Mouse (Mus musculus) liver, postnatal 0 days (tissue): ENCODE measurements around the gene Olfr212. TPM values are rescaled to one million over a fixed set of nuclear protein-coding genes. Genes with fewer than 3 reads are reported as not detected.
"Not testable (repeated sequence)": the region's sequence is repeated elsewhere in the genome, so short reads cannot be mapped to it uniquely, and the experiment has no call there.

Experiments used
- ATAC-seq: fragments of 200-750 bp; cut with Nextera tagmentation; 2 replicates; pipeline ENCODE4 v1.8.0; 2017; ENCODE audit warnings: mild to moderate bottlenecking, moderate library complexity
- DNase-seq: peaks from one replicate; pipeline ENCODE4 v3.0.0-alpha.2; 2016
- H3K27ac ChIP-seq: fragments of 300-500 bp; sonication (generic); 2 replicates; pipeline ENCODE4 v1.5.1; 2014; ENCODE audit warnings: antibody characterized with exemption, moderate library complexity, mild to moderate bottlenecking, low read depth
- H3K27me3 ChIP-seq: fragments of 300-500 bp; sonication (generic); 2 replicates; pipeline ENCODE4 v1.6.1; 2014; ENCODE audit warnings: low read length, control low read depth, mixed read lengths; ENCODE audit not compliant: insufficient read depth
- H3K36me3 ChIP-seq: fragments of 300-500 bp; sonication (generic); replicated peaks from 2 replicates; pipeline ENCODE4 v1.6.1; 2014; ENCODE audit warnings: mild to moderate bottlenecking, control low read depth, low read length, moderate library complexity, mixed read lengths; ENCODE audit not compliant: insufficient read depth
- H3K4me1 ChIP-seq: fragments of 300-500 bp; sonication (generic); 2 replicates; pipeline ENCODE4 v1.6.1; 2014; ENCODE audit warnings: antibody characterized with exemption, mild to moderate bottlenecking, control low read depth; ENCODE audit not compliant: insufficient read depth
- H3K4me2 ChIP-seq: fragments of 300-500 bp; sonication (generic); 2 replicates; pipeline ENCODE4 v1.6.1; 2014; ENCODE audit warnings: low read depth, mild to moderate bottlenecking, low read length, moderate library complexity, mixed read lengths
- H3K4me3 ChIP-seq: fragments of 300-500 bp; sonication (generic); 2 replicates; pipeline ENCODE4 v1.5.1; 2014; ENCODE audit warnings: low read depth, low read length
- H3K9ac ChIP-seq: fragments of 300-500 bp; sonication (generic); replicated peaks from 2 replicates; pipeline ENCODE4 v1.6.1; 2014; ENCODE audit warnings: mild to moderate bottlenecking, moderate library complexity
- H3K9me3 ChIP-seq: fragments of 300-500 bp; sonication (generic); 2 replicates; pipeline ENCODE4 v1.6.1; 2016; ENCODE audit warnings: mild to moderate bottlenecking, control low read depth, low read length, mixed read lengths
- CTCF ChIP-seq: sonication (generic); IDR thresholded peaks from 2 replicates; pipeline ENCODE4 v1.5.1; 2016; ENCODE audit warnings: antibody characterized with exemption, low read depth
- EP300 ChIP-seq: IDR thresholded peaks from 2 replicates; pipeline ENCODE4 v1.6.1; 2016; ENCODE audit warnings: antibody characterized with exemption, low read depth, mild to moderate bottlenecking
- WGBS: fragments of 180-500 bp; shearing (Covaris S2); extraction: QIAGEN DNeasy Blood & Tissue Kit; methylation state at CpG from one replicate; pipeline ENCODE4 v1.1.7; 2014; ENCODE audit not compliant: insufficient replicate concordance; 5-methylcytosine and 5-hydroxymethylcytosine counted together
- polyA plus RNA-seq: library from polyadenylated mRNA; unstranded; fragments of >200 nt; fragmentation: Nextera tagmentation; extraction: Ambion mirVana; gene quantifications from 2 replicates; pipeline ENCODE4 v1.2.1, GENCODE M21; 2015

Olfr212 gene
- polyA plus RNA-seq, 1 experiment from 2014 or later: not detected

GRCm38 (mm10) chr6:116486833-116487232 lies 19.5 kb upstream of the Olfr212 start:
- no peak for ATAC-seq
- H3K4me3 ChIP-seq: no peak overlapping the region
- H3K4me2 ChIP-seq: no peak overlapping the region
- H3K27me3 ChIP-seq: no peaks in the 10 kb centered on the region
- H3K36me3 ChIP-seq: no peaks in the 10 kb centered on the region
- no peak for DNase-seq
- no peak overlapping the region for H3K9ac ChIP-seq
- TF ChIP-seq EP300: no peak
- no peaks in the 10 kb centered on the region for H3K4me1 ChIP-seq
- H3K9me3 ChIP-seq: no peaks in the 10 kb centered on the region
- 46% methylated on average over 1 of the region's 1 CpGs for WGBS
- no peak overlapping the region for H3K27ac ChIP-seq

GRCm38 (mm10) chr6:116488791-116489190 lies 17.5 kb upstream of the Olfr212 start, which contains the start of gene Olfr211:
TSS of gene Olfr211 (plus strand) at chr6:116489091.
- no peaks in the 10 kb centered on the region for H3K4me1 ChIP-seq
- H3K27ac ChIP-seq: no peak within 1 kb of the TSS
- no peak within 1 kb of the TSS for H3K4me2 ChIP-seq
- DNase-seq (no peak), ATAC-seq (no peak)
- TF ChIP-seq CTCF (no peak), EP300 (no peak)
- no peak within 1 kb of the TSS for H3K4me3 ChIP-seq
- H3K27me3 ChIP-seq: no peaks in the 10 kb centered on the region
- H3K9me3 ChIP-seq: no peaks in the 10 kb centered on the region
- 62% methylated on average over 4 of the region's 4 CpGs for WGBS
- no peaks in the 10 kb centered on the region for H3K36me3 ChIP-seq
- H3K9ac ChIP-seq: no peak within 1 kb of the TSS

- ATAC-seq (no peak), DNase-seq (no peak)
- H3K36me3 ChIP-seq: no peaks in the 10 kb centered on the region
- WGBS: 60% methylated on average over 5 of the region's 5 CpGs
- H3K4me1 ChIP-seq: no peaks in the 10 kb centered on the region
- TF ChIP-seq CTCF (no peak), EP300 (no peak)
- no peak overlapping the region for H3K4me3 ChIP-seq
- H3K9me3 ChIP-seq: no peaks in the 10 kb centered on the region
- H3K27me3 ChIP-seq: no peaks in the 10 kb centered on the region
- no peak overlapping the region for H3K27ac ChIP-seq
- no peak overlapping the region for H3K4me2 ChIP-seq
- no peak overlapping the region for H3K9ac ChIP-seq
Measured at GRCm38 (mm10) chr6:116493742-116494141, 12.6 kb upstream of the Olfr212 start.

- no peak overlapping the region for H3K4me3 ChIP-seq
- no peak for DNase-seq
- no peaks in the 10 kb centered on the region for H3K27me3 ChIP-seq
- TF ChIP-seq EP300 (no peak), CTCF (no peak)
- no peaks in the 10 kb centered on the region for H3K4me1 ChIP-seq
- H3K9ac ChIP-seq: no peak overlapping the region
- H3K9me3 ChIP-seq: no peaks in the 10 kb centered on the region
- 68% methylated on average over 1 of the region's 1 CpGs for WGBS
- H3K27ac ChIP-seq: no peak overlapping the region
- no peaks in the 10 kb centered on the region for H3K36me3 ChIP-seq
- H3K4me2 ChIP-seq: no peak overlapping the region
- ATAC-seq: no peak
Measured at GRCm38 (mm10) chr6:116495960-116496359, 10.4 kb upstream of the Olfr212 start.

GRCm38 (mm10) chr6:116514832-116515231 lies 8.5 kb downstream of the Olfr212 start:
- no peak overlapping the region for H3K9ac ChIP-seq
- H3K4me1 ChIP-seq: no peaks in the 10 kb centered on the region
- no peak for TF ChIP-seq EP300
- TF ChIP-seq CTCF: no peak
- DNase-seq (no peak), ATAC-seq (no peak)
- H3K4me2 ChIP-seq: no peak overlapping the region
- H3K4me3 ChIP-seq: no peak overlapping the region
- H3K27me3 ChIP-seq: no peaks in the 10 kb centered on the region
- H3K27ac ChIP-seq: no peak overlapping the region
- no peaks in the 10 kb centered on the region for H3K9me3 ChIP-seq
- no peaks in the 10 kb centered on the region for H3K36me3 ChIP-seq

- H3K27me3 ChIP-seq: no peaks in the 10 kb centered on the region
- TF ChIP-seq EP300 (no peak), CTCF (no peak)
- no peak within 1 kb of the TSS for H3K4me2 ChIP-seq
- H3K9ac ChIP-seq: no peak within 1 kb of the TSS
- H3K27ac ChIP-seq: no peak within 1 kb of the TSS
- no peak within 1 kb of the TSS for H3K4me3 ChIP-seq
- 63% methylated on average over 1 of the region's 1 CpGs for WGBS
- DNase-seq (no peak), ATAC-seq (no peak)
- no peaks in the 10 kb centered on the region for H3K9me3 ChIP-seq
- no peaks in the 10 kb centered on the region for H3K36me3 ChIP-seq
- no peaks in the 10 kb centered on the region for H3K4me1 ChIP-seq
Measured at GRCm38 (mm10) chr6:116538156-116538555, 31.8 kb downstream of the Olfr212 start, which contains the start of gene Olfr213. TSS of gene Olfr213 (plus strand) at chr6:116538456.

GRCm38 (mm10) chr6:116542500-116542899 lies 36.2 kb downstream of the Olfr212 start:
- no peaks in the 10 kb centered on the region for H3K27me3 ChIP-seq
- ATAC-seq (no peak), DNase-seq (no peak)
- H3K36me3 ChIP-seq: no peaks in the 10 kb centered on the region
- no peak overlapping the region for H3K27ac ChIP-seq
- TF ChIP-seq EP300 (no peak), CTCF (no peak)
- WGBS: 53% methylated on average over 2 of the region's 2 CpGs
- no peak overlapping the region for H3K9ac ChIP-seq
- H3K4me2 ChIP-seq: no peak overlapping the region
- H3K9me3 ChIP-seq: no peaks in the 10 kb centered on the region
- H3K4me1 ChIP-seq: no peaks in the 10 kb centered on the region
- H3K4me3 ChIP-seq: no peak overlapping the region

- H3K36me3 ChIP-seq, ATAC-seq, DNase-seq, H3K4me1 ChIP-seq, H3K27me3 ChIP-seq, H3K27ac ChIP-seq, H3K9ac ChIP-seq, H3K9me3 ChIP-seq, H3K4me2 ChIP-seq, H3K4me3 ChIP-seq: not testable (repeated sequence)
- 88% methylated on average over 11 of the region's 11 CpGs for WGBS
Measured at GRCm38 (mm10) chr6:116550841-116551240, 44.5 kb downstream of the Olfr212 start, which contains the start of gene Gm5580. TSS of gene Gm5580 (plus strand) at chr6:116551141.
